Mouse (Mus musculus): ENCODE measurements around the gene Olfr723. TPM values are rescaled to one million over a fixed set of nuclear protein-coding genes. Genes with fewer than 3 reads are reported as not detected.
"Not testable (repeated sequence)": the region's sequence is repeated elsewhere in the genome, so short reads cannot be mapped to it uniquely, and the experiment has no call there.

Gene Olfr723
- not detected for total RNA-seq (2021)
- long read RNA-seq, experiment 1, result 0 reads
- long read RNA-seq, experiment 2, result 0 reads

DNA sequence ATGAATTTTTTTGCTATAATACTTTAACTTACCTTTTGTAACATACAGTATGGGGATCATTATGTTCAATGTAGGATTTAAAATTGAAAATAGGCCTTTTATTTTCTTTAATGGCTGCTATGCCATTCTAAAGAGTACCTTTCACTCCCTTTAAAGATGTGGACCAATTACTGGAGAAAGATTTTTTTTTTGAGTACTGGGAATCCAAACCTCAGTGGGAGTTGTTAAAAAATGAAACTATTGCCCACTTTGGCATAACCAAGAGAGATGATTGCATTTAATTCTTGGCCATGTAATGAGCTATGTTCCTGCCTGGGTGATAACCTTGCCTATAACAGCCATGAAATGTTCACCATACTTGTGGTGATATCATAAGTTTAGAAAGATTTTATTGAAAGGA, at the start of gene Olfr723:
TSS of gene Olfr723 (minus strand) at position 101 of the 400 bp plus-strand sequence.
- not testable (repeated sequence) for DNase-seq

DNA sequence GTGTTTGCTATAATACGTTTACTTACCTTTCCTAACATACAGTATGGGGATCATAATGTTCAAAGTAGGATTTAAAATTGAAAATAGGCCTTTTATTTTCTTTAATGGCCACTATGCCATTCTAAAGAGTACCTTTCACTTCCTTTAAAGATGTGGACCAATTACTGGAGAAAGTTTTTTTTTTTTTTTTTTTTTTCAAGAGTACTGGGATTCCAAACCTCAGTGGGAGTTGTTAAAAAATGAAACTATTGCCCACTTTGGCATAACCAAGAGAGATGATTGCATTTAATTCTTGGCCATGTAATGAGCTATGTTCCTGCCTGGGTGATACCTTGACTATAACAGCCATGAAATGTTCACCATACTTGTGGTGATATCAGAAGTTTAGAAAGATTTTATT, 31.6 kb upstream of the Olfr723 start, which contains the start of gene Olfr724:
TSS of gene Olfr724 (minus strand) at position 101 of the 400 bp plus-strand sequence.
- not testable (repeated sequence) for DNase-seq

DNA sequence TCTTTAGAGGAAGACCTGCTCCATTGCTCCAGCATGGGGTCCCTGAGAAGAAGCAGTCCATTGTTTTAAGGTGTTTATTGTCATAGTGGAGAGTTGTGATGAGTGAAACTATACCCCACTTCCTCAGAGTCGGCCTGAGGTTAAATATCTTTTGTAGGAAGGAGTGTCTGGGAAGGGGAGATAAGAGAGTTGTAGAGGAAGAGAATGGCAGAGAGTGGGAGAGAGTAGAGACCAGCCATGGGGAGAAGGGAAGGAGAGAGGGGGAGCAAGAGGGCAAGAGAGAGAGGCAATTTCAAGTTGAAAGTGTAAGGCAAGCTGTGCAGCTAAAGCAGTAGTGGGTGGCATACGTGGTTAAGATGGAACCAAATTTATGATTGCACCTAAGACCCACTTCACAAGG, 24.3 kb upstream of the Olfr723 start:
- DNase-seq, result no peak

DNA sequence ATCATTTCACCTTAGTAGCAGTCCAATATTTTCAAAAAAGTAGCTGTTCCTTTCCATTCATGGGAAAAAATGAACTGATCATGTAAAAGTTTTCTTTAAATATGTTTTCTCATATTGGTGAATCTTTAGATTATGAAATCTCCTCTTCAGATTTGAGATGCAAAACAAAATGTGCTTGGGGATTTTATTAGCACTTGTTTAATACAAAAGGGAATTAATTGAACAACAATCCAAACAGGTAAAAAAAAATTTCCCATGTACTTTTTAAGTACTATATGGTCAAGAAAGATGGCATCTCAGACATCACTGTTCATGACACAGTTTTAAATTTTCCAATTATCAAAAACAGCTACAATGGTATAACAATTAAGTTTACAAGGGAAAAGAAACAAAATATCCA, 29.7 kb downstream of the Olfr723 start, which contains the start of gene Olfr722:
TSS of gene Olfr722 (minus strand) at position 101 of the 400 bp plus-strand sequence.
- DNase-seq, result no peak

Other genes with a start within 250 kb of the Olfr723 start
- gene Armh4, start 148.4 kb downstream of the Olfr723 start, total RNA-seq (2021), result 1 to 10 TPM in 1 of 2 experiments, under 1 TPM in 1; 0.79 to 2.6 TPM
- not detected for gene Olfr722, start 29.8 kb downstream of the Olfr723 start, total RNA-seq (2021)
- gene Olfr724, start 31.5 kb upstream of the Olfr723 start, total RNA-seq (2021), result not detected
- not detected for gene Olfr725, start 108.6 kb upstream of the Olfr723 start, total RNA-seq (2021)
- gene Olfr726, start 159.2 kb upstream of the Olfr723 start, total RNA-seq (2021), result not detected
- not detected for gene Olfr727, start 191.4 kb upstream of the Olfr723 start, total RNA-seq (2021)
- gene Olfr728, start 210.9 kb upstream of the Olfr723 start, total RNA-seq (2021), result not detected
- gene Olfr729, start 221.1 kb upstream of the Olfr723 start, total RNA-seq (2021), result not detected